Mouse (Mus musculus): ENCODE data around the gene Hs3st4. TPM values are rescaled to one million over a fixed set of nuclear protein-coding genes. Genes with fewer than 3 reads are reported as not detected.
A peak's percentile ranks its signal among the peaks of the same experiment; 100 is the strongest.

Gene Hs3st4
- polyA plus RNA-seq, 1 experiment = 34.4 TPM

GRCm38 (mm10) chr7:124358068-124358467 lies 375.4 kb downstream of the Hs3st4 start:
- Histone ChIP-seq H3K27ac (ENCODE audit: insufficient read depth, low read length) (no peak overlapping the region), H3K4me1 (ENCODE audit: control insufficient read depth, insufficient read depth, low read length) (no peaks in the 10 kb centered on the region), H3K4me3 (ENCODE audit: insufficient read depth, low read length) (no peak overlapping the region)
- TF ChIP-seq CTCF (IDR thresholded peaks at IDR 0.05; ENCODE audit: extremely low read depth, insufficient read depth, low read length) = no peak
- TF ChIP-seq POLR2A (IDR thresholded peaks at IDR 0.05; ENCODE audit: extremely low read depth, insufficient read depth, low read length) = no peak

GRCm38 (mm10) chr7:124359836-124360235 lies 377.2 kb downstream of the Hs3st4 start:
- Histone ChIP-seq H3K4me1 (ENCODE audit: control insufficient read depth, insufficient read depth, low read length) (no peaks in the 10 kb centered on the region), H3K27ac (ENCODE audit: insufficient read depth, low read length) (no peak overlapping the region), H3K4me3 (ENCODE audit: insufficient read depth, low read length) (no peak overlapping the region)
- TF ChIP-seq CTCF (IDR thresholded peaks at IDR 0.05; ENCODE audit: extremely low read depth, insufficient read depth, low read length) (no peak), POLR2A (IDR thresholded peaks at IDR 0.05; ENCODE audit: extremely low read depth, insufficient read depth, low read length) (no peak)

DNA sequence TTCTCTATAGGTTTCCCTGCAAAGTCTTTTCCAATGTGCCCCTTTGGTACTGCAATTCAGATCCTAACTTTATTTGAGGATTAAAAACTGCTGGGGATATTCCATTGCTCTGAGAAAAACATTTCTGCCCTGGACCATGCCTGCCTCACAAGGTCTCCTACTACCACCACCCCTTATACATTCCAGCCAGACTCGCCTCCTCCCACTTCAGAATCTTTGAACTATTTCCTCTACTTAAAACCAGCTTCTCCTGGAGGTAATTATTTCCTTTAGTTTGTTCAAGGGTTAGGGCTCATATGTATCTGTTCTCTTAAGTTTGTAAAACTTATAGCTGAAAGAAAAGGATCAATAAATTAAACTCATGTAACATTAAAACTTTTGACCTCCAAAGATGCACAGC lies 389.6 kb downstream of the Hs3st4 start:
- H3K4me1 ChIP-seq (ENCODE audit: control insufficient read depth, insufficient read depth, low read length) = no peaks in the 10 kb centered on the region
- TF ChIP-seq CTCF (IDR thresholded peaks at IDR 0.05; ENCODE audit: extremely low read depth, insufficient read depth, low read length) = no peak
- no peak for TF ChIP-seq POLR2A (IDR thresholded peaks at IDR 0.05; ENCODE audit: extremely low read depth, insufficient read depth, low read length)
- H3K27ac ChIP-seq (ENCODE audit: insufficient read depth, low read length) = no peak overlapping the region
- no peak overlapping the region for H3K4me3 ChIP-seq (ENCODE audit: insufficient read depth, low read length)

- Histone ChIP-seq H3K4me3 (ENCODE audit: insufficient read depth, low read length) (no peak overlapping the region), H3K27ac (ENCODE audit: insufficient read depth, low read length) (no peak overlapping the region)
- no peak for TF ChIP-seq POLR2A (IDR thresholded peaks at IDR 0.05; ENCODE audit: extremely low read depth, insufficient read depth, low read length)
- no peak for TF ChIP-seq CTCF (IDR thresholded peaks at IDR 0.05; ENCODE audit: extremely low read depth, insufficient read depth, low read length)
Observed at GRCm38 (mm10) chr7:124372697-124373096, 390.0 kb downstream of the Hs3st4 start.

DNA sequence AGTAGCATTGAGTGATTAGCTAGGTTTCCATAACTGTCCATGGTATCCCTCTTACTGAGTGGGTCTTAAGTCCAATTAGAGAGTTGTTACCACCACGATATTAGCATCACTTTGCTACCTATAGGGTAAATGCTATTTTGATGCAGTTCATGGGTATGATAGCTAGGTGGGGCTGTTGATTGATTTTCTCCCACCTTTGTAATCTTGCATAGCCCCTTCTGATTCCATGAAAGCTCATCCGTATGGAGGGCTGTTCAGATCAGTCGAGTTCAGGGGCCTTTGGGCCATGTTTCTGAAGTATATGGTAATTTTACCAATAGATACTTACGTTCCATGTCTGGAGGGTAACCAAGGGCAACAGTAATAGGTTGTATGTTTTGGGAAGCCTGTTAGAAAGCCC lies 400.8 kb downstream of the Hs3st4 start:
- Histone ChIP-seq H3K4me3 (ENCODE audit: insufficient read depth, low read length) (no peak overlapping the region), H3K4me1 (ENCODE audit: control insufficient read depth, insufficient read depth, low read length) (no peaks in the 10 kb centered on the region), H3K27ac (ENCODE audit: insufficient read depth, low read length) (no peak overlapping the region)
- TF ChIP-seq POLR2A (IDR thresholded peaks at IDR 0.05; ENCODE audit: extremely low read depth, insufficient read depth, low read length) (no peak), CTCF (IDR thresholded peaks at IDR 0.05; ENCODE audit: extremely low read depth, insufficient read depth, low read length) (peak; percentile 26; the same call in 1 of the 2 replicates)

More at GRCm38 (mm10) chr7:124372697-124373096, 390.0 kb downstream of the Hs3st4 start:
- H3K4me1 ChIP-seq (ENCODE audit: control insufficient read depth, insufficient read depth, low read length) = no peaks in the 10 kb centered on the region

DNA sequence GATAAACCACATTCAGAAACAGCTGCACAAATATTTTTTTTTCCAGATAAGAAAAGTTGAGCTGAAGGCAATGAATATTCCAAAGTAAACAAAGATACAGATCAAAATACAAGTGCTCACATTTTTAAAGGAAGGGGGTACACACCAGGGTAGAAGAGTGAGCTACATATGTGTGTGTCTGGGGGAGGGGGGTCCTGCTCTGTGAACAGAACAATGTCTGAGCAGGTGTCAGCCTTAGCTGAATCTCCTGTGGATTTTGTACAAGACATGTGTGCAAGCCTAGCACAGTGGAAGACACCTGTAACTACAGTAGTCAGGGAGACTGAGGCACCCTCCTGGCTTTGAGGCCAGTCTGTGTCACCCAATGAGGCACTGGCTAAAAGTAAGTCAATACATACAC lies 416.5 kb downstream of the Hs3st4 start:
- Histone ChIP-seq H3K4me1 (ENCODE audit: control insufficient read depth, insufficient read depth, low read length) (no peaks in the 10 kb centered on the region), H3K27ac (ENCODE audit: insufficient read depth, low read length) (no peak overlapping the region), H3K4me3 (ENCODE audit: insufficient read depth, low read length) (no peak overlapping the region)
- TF ChIP-seq CTCF (IDR thresholded peaks at IDR 0.05; ENCODE audit: extremely low read depth, insufficient read depth, low read length) (no peak), POLR2A (IDR thresholded peaks at IDR 0.05; ENCODE audit: extremely low read depth, insufficient read depth, low read length) (no peak)

DNA sequence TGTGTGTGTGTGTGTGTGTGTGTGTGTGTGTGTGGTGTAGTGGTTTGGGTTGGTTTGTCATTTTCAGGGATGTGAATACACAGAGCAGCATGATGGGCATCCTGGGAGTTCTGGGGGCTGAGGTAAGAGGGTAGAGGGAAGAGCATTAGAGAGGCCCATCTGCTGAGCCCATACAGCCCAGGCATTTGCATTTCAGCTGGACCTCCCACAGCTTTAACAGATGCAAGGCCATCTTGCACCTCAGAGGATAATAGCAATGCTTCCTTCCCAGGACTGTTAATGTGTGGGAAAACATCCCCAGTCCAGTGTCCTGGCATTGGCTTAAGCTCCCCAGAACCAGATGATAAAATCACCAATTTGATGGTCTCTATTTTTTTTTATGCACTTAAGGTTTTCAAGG lies 444.3 kb downstream of the Hs3st4 start:
- Histone ChIP-seq H3K4me1 (ENCODE audit: control insufficient read depth, insufficient read depth, low read length) (no peaks in the 10 kb centered on the region), H3K27ac (ENCODE audit: insufficient read depth, low read length) (no peak overlapping the region), H3K4me3 (ENCODE audit: insufficient read depth, low read length) (no peak overlapping the region)
- TF ChIP-seq CTCF (IDR thresholded peaks at IDR 0.05; ENCODE audit: extremely low read depth, insufficient read depth, low read length) (no peak), POLR2A (IDR thresholded peaks at IDR 0.05; ENCODE audit: extremely low read depth, insufficient read depth, low read length) (no peak)
